In genomic region chr3:61740088-61740487, GRCm38 (mm10) we compare ENCODE assay signal across 33 mouse cellular contexts.
DNase-seq lines count a peak whose midpoint lies in the region; ATAC-seq and TF ChIP-seq lines count a peak whose summit lies in the region.
"Had no signal": no experiment of that assay in that cellular context is flagged by ENCODE, and none has a peak within 500 bp of the region (broad histone marks: within the 10 kb centered on the region; RNA-seq: fewer than 3 reads in every experiment).

No protein-coding gene starts in this region.

- H3K4me1 ChIP-seq in midbrain, postnatal 0 days (ENCODE audit: insufficient read depth, low read length) = no peaks in the 10 kb centered on the region
- no peaks in the 10 kb centered on the region for H3K4me1 ChIP-seq in midbrain, embryonic 11.5 days (ENCODE audit: control insufficient read depth, insufficient read depth, low read length)
- H3K4me1 ChIP-seq: embryonic facial prominence, embryonic 10.5 days; embryonic facial prominence, embryonic 15.5 days; forebrain, embryonic 15.5 days; heart, embryonic 12.5 days; liver, embryonic 13.5 days had no signal

- H3K36me3 ChIP-seq in midbrain, postnatal 0 days (ENCODE audit: insufficient read depth, low read length) = no peaks in the 10 kb centered on the region
- H3K36me3 ChIP-seq in midbrain, embryonic 11.5 days (ENCODE audit: control insufficient read depth, insufficient read depth, low read length) = no peaks in the 10 kb centered on the region
- H3K36me3 ChIP-seq: embryonic facial prominence, embryonic 10.5 days; embryonic facial prominence, embryonic 15.5 days; forebrain, embryonic 15.5 days; G1E; heart, embryonic 12.5 days; liver, embryonic 13.5 days had no signal

- no peak overlapping the region for H3K4me2 ChIP-seq in midbrain, postnatal 0 days (ENCODE audit: low read depth, low read length, poor library complexity, severe bottlenecking)
- H3K4me2 ChIP-seq in midbrain, embryonic 11.5 days = no peak overlapping the region
- H3K4me2 ChIP-seq: embryonic facial prominence, embryonic 15.5 days; forebrain, embryonic 15.5 days; heart, embryonic 12.5 days; liver, embryonic 13.5 days had no signal

- no peak overlapping the region for H3K9ac ChIP-seq in midbrain, postnatal 0 days (replicated peaks; ENCODE audit: low read length, poor library complexity, severe bottlenecking)
- H3K9ac ChIP-seq in midbrain, embryonic 11.5 days (ENCODE audit: low read length) = no peak overlapping the region
- H3K9ac ChIP-seq: embryonic facial prominence, embryonic 15.5 days; forebrain, embryonic 15.5 days; heart, embryonic 12.5 days; liver, embryonic 13.5 days had no signal

- peak; percentile 0 for DNase-seq in embryo, embryonic 11 days
- DNase-seq in embryo, embryonic 10 days (ENCODE audit: low spot score) = no peak
- peak; percentile 2 to 34 for DNase-seq in layer of hippocampus, adult 18-20 months (ENCODE audit: low spot score in 2 of 2)
- no peak for DNase-seq in layer of hippocampus, adult 9-11 months
- DNase-seq in midbrain, postnatal 0 days (ENCODE audit: low spot score) = peak; percentile 10
- no peak for DNase-seq in midbrain, embryonic 11.5 days (ENCODE audit: low spot score, missing footprints)
- no peak for DNase-seq in T-cell, adult 2 months (ENCODE audit: low spot score)
- no peak for DNase-seq in lung, adult 18-20 months
- DNase-seq: adrenal gland, postnatal 14 days; cerebellum, adult 18-20 months; heart, adult 2 months; heart, postnatal 4 days; kidney, adult 8-10 months; kidney, postnatal 4 days; left cerebral cortex, postnatal 4 days; liver, embryonic 13.5 days; lung, adult 2 months; lung, postnatal 10 days; right cerebral cortex, adult 18-20 months; right cerebral cortex, postnatal 4 days; thymus, adult 2 months; thymus, postnatal 36 days had no signal

- H3K4me3 ChIP-seq in midbrain, postnatal 0 days (ENCODE audit: low read depth, low read length) = no peak overlapping the region
- H3K4me3 ChIP-seq in midbrain, embryonic 11.5 days (ENCODE audit: low read depth, low read length) = no peak overlapping the region
- H3K4me3 ChIP-seq: embryonic facial prominence, embryonic 10.5 days; embryonic facial prominence, embryonic 15.5 days; forebrain, embryonic 15.5 days; heart, adult 2 months; heart, embryonic 12.5 days; liver, embryonic 13.5 days had no signal

- no peak overlapping the region for H3K27ac ChIP-seq in midbrain, postnatal 0 days (ENCODE audit: low read depth, low read length)
- no peak overlapping the region for H3K27ac ChIP-seq in midbrain, embryonic 11.5 days (ENCODE audit: low read depth, low read length)
- H3K27ac ChIP-seq: embryonic facial prominence, embryonic 10.5 days; embryonic facial prominence, embryonic 15.5 days; forebrain, embryonic 15.5 days; heart, adult 2 months; kidney, postnatal 0 days; liver, embryonic 13.5 days; macrophage; stomach, postnatal 0 days had no signal

- 36% methylated on average over 2 of the region's 2 CpGs for WGBS in midbrain, postnatal 0 days
- WGBS in midbrain, embryonic 11.5 days = 73% methylated on average over 2 of the region's 2 CpGs

- no peaks in the 10 kb centered on the region for H3K27me3 ChIP-seq in midbrain, postnatal 0 days (ENCODE audit: insufficient read depth, low read length)
- no peaks in the 10 kb centered on the region for H3K27me3 ChIP-seq in midbrain, embryonic 11.5 days (ENCODE audit: control insufficient read depth, insufficient read depth, low read length)
- H3K27me3 ChIP-seq: embryonic facial prominence, embryonic 15.5 days; forebrain, embryonic 15.5 days; heart, embryonic 12.5 days; liver, embryonic 13.5 days had no signal

- no peaks in the 10 kb centered on the region for H3K9me3 ChIP-seq in midbrain, postnatal 0 days (ENCODE audit: low read length)
- no peaks in the 10 kb centered on the region for H3K9me3 ChIP-seq in midbrain, embryonic 11.5 days (ENCODE audit: control insufficient read depth, low read length)
- H3K9me3 ChIP-seq: embryonic facial prominence, embryonic 10.5 days; embryonic facial prominence, embryonic 15.5 days; forebrain, embryonic 15.5 days; G1E; heart, embryonic 12.5 days; liver, embryonic 13.5 days had no signal

- TF ChIP-seq CTCF in midbrain, postnatal 0 days (IDR thresholded peaks at IDR 0.05) = no peak

- ATAC-seq in midbrain, postnatal 0 days (ENCODE audit: low FRiP score) = no peak
- no peak for ATAC-seq in midbrain, embryonic 11.5 days (ENCODE audit: low FRiP score)
- ATAC-seq: forebrain, embryonic 15.5 days; hindbrain, embryonic 16.5 days; intestine, embryonic 16.5 days; Patski had no signal

Comparison
In these comparisons a context has a peak if more than half of its experiments do, and no peak if none do; other contexts are left out.
1. DNase-seq: peak in embryo, embryonic 11 days (single experiment), layer of hippocampus, adult 18-20 months (2 of 2) and midbrain, postnatal 0 days (single experiment); none in embryo, embryonic 10 days (single experiment), layer of hippocampus, adult 9-11 months (single experiment), midbrain, embryonic 11.5 days (single experiment), T-cell, adult 2 months (single experiment) and lung, adult 18-20 months (0 of 2).